Mouse (Mus musculus): ENCODE data around the gene Cep126. TPM values are rescaled to one million over a fixed set of nuclear protein-coding genes. Genes with fewer than 3 reads are reported as not detected.

Cep126 gene
- polyA plus RNA-seq (2012; rRNA removed), result 10.6 and 11.9 TPM in 2 replicates

GRCm38 (mm10) chr9:8134117-8134574, at the start of gene Cep126:
TSS of gene Cep126 (minus strand) at chr9:8134294.

GRCm38 (mm10) chr9:8042338-8043043, 91.6 kb downstream of the Cep126 start, which contains the start of gene Cfap300:
TSS of gene Cfap300 (minus strand) at chr9:8042823.

Other genes with a start within 250 kb of the Cep126 start
- gene Yap1, start 129.7 kb downstream of the Cep126 start, polyA plus RNA-seq (2012; rRNA removed), result 21.2 and 29.9 TPM in 2 replicates
- 10.4 and 13.7 TPM in 2 replicates for gene Cfap300, start 91.5 kb downstream of the Cep126 start, polyA plus RNA-seq (2012; rRNA removed)

Measured in central nervous system, embryonic 14 days (tissue).